Mouse (Mus musculus): ENCODE measurements around the gene Lrp5. TPM values are rescaled to one million over a fixed set of nuclear protein-coding genes. Genes with fewer than 3 reads are reported as not detected.

Gene Lrp5
- polyA plus RNA-seq, 1 experiment from 2014 or later = 5.6 TPM

DNA sequence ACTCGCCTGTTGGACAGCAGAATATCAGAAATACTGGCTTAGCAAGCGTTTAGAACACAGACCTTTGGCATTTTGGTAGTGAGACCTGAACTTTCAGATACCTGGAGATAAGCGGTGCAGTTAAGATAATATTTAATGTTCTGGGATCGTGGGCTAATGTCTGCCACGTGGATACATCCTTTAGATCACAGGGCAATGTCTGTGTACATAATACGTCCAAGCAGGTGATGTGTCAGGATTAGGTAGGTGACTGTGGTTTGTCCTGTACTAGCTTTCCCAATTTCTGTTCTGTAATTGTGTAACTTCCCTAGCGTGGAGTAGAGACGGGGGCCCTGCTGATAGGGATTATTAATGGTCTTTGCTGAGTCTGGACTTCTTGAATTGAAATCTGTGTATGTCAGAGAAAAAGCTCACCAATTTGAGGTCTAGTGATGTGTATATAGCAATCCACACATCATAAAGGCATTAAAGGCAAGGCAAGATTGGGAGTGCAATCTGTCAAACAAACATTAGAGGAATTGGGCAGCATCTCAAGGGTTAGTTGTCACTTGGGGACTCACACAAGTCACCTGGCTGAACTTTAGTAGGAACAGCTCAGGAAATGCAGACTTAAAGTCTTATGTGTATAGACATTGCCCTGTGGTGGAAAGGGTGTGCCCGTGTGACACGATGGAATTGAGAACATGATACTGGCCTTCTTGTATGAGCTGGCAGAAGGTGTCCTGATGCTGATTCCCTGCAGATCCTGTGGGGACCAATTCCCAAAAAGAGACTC lies 22.8 kb upstream of the Lrp5 start:
- Histone ChIP-seq H3K36me3 (replicated peaks) (peaks cover 22% of the 10 kb centered on the region), H3K27ac (replicated peaks) (peak overlapping the region; percentile 87; the same call in 1 of the 2 replicates), H3K4me1 (peaks cover 16% of the 10 kb centered on the region), H3K4me3 (peak overlapping the region; percentile 75), H3K9me3 (no peaks in the 10 kb centered on the region), H3K27me3 (replicated peaks; ENCODE audit: low read depth, poor library complexity, severe bottlenecking) (no peaks in the 10 kb centered on the region)
- 50% methylated on average over 10 of the region's 10 CpGs for WGBS
- no peak for DNase-seq (ENCODE audit: low spot score)

DNA sequence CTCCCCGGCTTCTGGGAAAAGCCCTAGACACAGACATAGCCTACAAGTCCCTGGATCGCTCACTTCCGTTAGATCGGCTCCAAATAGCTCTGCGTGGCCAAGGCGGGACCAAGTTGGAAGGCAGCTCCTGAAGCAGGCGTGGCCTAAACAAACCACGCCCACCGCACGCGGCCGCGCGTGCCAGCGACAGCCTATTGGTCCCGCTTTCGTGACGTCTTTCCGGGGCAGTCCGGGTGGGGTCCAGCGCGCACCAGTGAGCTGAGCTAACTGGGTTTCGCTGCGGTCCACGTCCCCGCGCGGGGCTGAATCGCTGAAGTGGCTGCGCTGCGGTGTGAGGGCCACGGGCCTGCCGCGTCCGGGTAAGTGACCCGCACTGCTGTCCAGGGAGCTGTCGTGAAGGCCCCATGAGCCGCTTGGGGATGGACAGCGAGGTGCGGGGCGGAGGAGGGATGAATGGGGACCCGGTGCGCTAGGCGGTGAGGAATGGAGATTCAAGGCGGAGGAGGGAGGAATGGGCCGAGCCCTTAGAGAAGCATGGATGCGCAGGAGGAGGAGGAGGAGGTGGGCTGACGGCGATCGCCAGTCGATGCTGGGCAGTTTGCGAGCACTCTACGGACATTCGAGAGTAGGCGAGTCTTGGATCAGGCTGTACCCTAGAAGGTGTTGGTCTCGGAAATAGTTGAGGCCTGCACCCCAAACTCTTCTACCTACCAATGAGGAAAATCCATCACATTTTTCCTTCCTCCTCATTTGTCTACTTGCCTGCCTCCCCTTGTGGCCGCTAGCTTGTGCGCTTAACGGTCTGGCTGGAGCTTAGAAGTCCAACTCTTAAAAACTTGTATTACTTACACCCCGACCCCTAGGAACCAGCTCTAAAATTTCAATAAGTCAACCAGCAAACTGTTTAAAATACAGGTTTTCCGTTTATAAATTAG lies 22.0 kb upstream of the Lrp5 start, which contains the start of gene 1810055G02Rik:
TSS of gene 1810055G02Rik (plus strand) at position 216 of the 935 bp plus-strand sequence.
- Histone ChIP-seq H3K9me3 (no peaks in the 10 kb centered on the region), H3K36me3 (replicated peaks) (peaks cover 14% of the 10 kb centered on the region), H3K27ac (replicated peaks) (peak within 1 kb of the TSS; percentile 87), H3K4me1 (peaks cover 16% of the 10 kb centered on the region), H3K27me3 (replicated peaks; ENCODE audit: low read depth, poor library complexity, severe bottlenecking) (no peaks in the 10 kb centered on the region), H3K4me3 (peak within 1 kb of the TSS; percentile 75)
- under 1% methylated on average over 61 of the region's 61 CpGs for WGBS
- peak; percentile 99 for DNase-seq (ENCODE audit: low spot score)

DNA sequence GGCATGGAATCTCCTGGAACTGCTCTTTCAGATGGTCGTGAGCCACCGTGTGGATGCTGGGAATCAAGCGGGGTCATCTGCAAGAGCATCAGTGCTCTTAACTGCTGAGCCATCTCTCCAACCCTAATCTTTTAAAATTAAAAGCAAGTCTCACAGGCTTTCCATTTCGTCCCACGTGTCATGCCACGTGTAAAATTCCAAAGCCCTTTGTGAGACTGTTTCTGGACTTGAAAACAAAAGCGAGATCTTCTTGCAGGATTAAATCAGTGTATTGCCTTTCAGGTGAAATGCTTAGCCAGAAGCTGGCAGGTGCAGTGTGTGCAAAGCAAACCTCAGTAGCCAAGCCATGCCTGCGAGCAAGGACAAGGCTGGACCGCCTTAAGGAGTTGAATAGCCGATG lies 21.2 kb upstream of the Lrp5 start:
- H3K9me3 ChIP-seq = no peaks in the 10 kb centered on the region
- peak overlapping the region; percentile 87 for H3K27ac ChIP-seq (replicated peaks)
- 48% methylated on average over 10 of the region's 10 CpGs for WGBS
- H3K27me3 ChIP-seq (replicated peaks; ENCODE audit: low read depth, poor library complexity, severe bottlenecking) = no peaks in the 10 kb centered on the region
- H3K4me3 ChIP-seq = peak overlapping the region; percentile 75
- H3K36me3 ChIP-seq (replicated peaks) = peaks cover 13% of the 10 kb centered on the region
- H3K4me1 ChIP-seq = peaks cover 16% of the 10 kb centered on the region
- no peak for DNase-seq (ENCODE audit: low spot score)

DNA sequence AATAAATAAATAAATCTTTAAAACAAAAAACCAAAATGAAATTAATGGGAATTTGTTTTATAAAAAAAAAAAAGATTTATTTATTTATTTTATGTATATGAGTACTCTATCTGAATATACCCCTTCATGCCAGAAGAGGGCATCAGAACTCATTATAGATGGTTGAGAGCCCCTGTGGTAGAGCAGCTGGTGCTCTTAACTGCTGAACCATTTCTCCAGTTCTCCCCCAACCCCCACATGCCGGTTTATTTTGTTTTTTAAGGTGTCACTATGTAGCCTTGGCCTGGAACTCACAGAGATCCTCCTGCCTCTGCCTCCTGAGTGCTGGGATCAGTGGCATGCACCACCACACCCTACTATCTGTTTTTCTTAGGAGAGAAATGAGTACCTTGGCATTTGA lies 19.9 kb upstream of the Lrp5 start:
- Histone ChIP-seq H3K27me3 (replicated peaks; ENCODE audit: low read depth, poor library complexity, severe bottlenecking) (no peaks in the 10 kb centered on the region), H3K4me1 (peaks cover 16% of the 10 kb centered on the region), H3K9me3 (no peaks in the 10 kb centered on the region), H3K4me3 (no peak overlapping the region), H3K36me3 (replicated peaks) (peaks cover 6% of the 10 kb centered on the region), H3K27ac (replicated peaks) (no peak overlapping the region)
- no peak for DNase-seq (ENCODE audit: low spot score)
- 50% methylated on average over 1 of the region's 1 CpGs for WGBS

DNA sequence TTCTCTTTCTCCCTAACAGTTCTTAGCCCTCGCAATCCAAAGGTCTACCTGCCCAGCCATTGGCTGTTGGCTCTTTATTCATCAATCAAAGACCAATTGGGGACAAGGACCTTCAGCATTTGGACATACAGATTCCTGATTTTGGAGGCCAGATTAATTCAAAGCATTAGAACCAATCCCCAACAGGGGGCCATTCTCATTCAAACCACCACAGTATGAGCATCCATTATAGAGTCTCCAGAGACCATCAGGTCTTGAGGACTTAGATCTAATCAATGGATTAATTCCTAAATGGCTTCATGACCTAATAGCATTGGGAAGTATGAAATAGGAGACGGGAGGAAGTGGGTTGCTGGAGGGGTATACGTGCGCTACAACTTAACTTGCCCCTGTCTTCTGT lies 16.1 kb upstream of the Lrp5 start:
- Histone ChIP-seq H3K4me1 (peaks cover 2% of the 10 kb centered on the region), H3K27me3 (replicated peaks; ENCODE audit: low read depth, poor library complexity, severe bottlenecking) (0 out of 2 replicates have a peak, but pooled peaks cover 3% of the 10 kb centered on the region), H3K4me3 (no peak overlapping the region), H3K36me3 (replicated peaks) (no peaks in the 10 kb centered on the region), H3K9me3 (no peaks in the 10 kb centered on the region), H3K27ac (replicated peaks) (no peak overlapping the region)
- DNase-seq (ENCODE audit: low spot score) = no peak
- WGBS = 85% methylated on average over 4 of the region's 4 CpGs

DNA sequence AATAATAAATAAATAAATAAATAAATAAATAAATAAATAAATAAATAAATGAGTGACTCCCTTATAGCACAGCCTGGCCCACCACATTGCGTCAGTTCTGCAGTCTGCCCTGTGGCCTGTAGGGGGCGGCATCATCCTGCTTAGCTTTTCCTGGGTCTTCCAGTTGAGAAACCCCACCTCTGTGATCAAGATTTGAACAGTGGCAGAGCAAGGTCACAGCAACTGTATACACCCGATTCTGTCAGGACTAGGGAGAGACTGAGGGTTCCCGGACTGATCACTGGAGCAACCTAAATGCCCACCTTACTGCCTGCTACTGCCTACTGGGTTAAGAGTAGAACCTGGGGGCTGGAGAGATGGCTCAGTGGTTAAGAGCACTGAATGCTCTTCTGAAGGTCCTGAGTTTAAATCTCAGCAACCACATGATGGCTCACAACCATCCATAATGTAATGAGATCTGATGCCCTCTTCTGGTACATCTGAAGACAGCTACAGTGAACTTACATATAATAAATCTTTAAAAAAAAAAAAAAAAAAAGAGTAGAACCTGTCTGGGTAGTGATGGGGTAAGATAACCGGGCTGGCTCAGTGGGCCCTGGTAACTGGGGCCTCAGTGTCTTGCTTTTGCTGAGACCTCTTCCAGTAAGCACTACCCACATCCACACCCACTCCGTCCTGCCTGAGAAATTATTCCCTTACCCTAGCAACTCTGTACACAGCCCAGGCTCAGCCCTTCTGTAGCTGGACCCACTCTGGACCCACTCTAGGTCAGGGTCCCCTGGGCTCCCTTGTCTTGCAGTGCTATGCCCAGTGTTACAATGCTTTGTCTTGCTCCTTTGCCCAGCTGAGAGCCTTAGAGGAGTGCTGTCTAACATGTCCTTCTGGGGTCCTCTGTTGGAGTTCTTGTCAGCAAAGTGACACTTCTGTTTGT lies 13.4 kb upstream of the Lrp5 start:
- no peaks in the 10 kb centered on the region for H3K36me3 ChIP-seq (replicated peaks)
- WGBS = 39% methylated on average over 6 of the region's 6 CpGs
- DNase-seq (ENCODE audit: low spot score) = peak; percentile 87
- no peak overlapping the region for H3K4me3 ChIP-seq
- no peak overlapping the region for H3K27ac ChIP-seq (replicated peaks)
- no peaks in the 10 kb centered on the region for H3K9me3 ChIP-seq
- H3K4me1 ChIP-seq = no peaks in the 10 kb centered on the region
- H3K27me3 ChIP-seq (replicated peaks; ENCODE audit: low read depth, poor library complexity, severe bottlenecking) = 0 out of 2 replicates have a peak, but pooled peaks cover 3% of the 10 kb centered on the region

DNA sequence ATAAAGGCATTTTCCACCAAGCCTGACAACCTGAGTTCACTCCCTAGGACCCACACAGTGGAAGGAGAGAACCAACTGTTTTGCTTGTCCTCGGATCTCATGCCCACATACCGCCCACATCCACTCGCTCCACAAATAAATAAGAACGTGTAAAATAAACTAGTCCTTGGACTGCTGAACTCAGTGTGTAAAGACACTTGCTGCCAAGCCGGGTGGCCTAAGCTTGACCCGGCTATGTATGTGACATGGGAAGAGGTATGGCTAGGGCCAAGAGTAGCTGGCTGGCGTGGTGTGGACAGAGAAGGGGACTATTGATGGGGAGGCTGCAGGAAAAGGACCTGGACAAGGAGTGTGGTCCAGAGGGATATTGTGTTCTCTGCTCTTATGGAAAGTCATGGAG lies 11.7 kb upstream of the Lrp5 start:
- no peaks in the 10 kb centered on the region for H3K9me3 ChIP-seq
- no peaks in the 10 kb centered on the region for H3K4me1 ChIP-seq
- no peaks in the 10 kb centered on the region for H3K36me3 ChIP-seq (replicated peaks)
- WGBS = 84% methylated on average over 7 of the region's 7 CpGs
- no peak overlapping the region for H3K27ac ChIP-seq (replicated peaks)
- H3K4me3 ChIP-seq = no peak overlapping the region
- 0 out of 2 replicates have a peak, but pooled peaks cover 3% of the 10 kb centered on the region for H3K27me3 ChIP-seq (replicated peaks; ENCODE audit: low read depth, poor library complexity, severe bottlenecking)
- no peak for DNase-seq (ENCODE audit: low spot score)

DNA sequence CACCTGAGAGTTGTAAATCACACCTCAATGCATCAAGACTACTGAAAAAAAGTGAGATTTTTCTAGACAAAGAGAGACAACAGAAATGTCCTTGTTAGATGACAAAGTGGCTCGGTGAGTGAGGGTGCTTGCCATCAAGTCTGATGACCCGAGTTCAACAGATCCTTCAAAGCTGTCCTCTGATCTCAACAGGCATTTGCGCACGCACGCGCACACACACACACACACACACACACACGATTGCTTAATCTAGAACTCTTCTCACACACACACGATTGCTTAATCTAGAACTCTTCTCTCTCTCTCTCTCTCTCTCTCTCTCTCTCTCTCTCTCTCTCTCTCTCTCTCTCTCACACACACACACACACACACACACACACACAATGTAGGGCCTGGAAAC lies 9.6 kb upstream of the Lrp5 start:
- DNase-seq (ENCODE audit: low spot score) = no peak
- WGBS = 90% methylated on average over 8 of the region's 8 CpGs

DNA sequence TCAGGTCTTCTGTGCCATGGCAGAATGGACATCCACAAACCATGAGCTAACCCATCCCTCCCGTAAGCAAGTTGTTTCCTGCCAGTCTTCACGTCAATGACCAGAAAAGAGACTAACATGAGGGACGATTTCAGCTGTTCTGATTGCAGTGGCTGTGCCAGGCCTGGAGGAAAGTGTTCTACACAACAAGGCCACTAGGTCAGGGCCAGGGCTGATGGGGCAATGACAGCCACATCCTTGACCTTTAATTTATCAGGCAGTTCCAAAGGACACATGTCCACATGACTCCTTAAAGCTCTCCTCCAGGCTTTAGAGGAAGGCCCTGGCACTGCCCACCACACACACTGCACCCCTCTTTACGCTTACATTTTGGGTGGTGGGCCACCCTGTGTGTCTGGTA lies 9.1 kb upstream of the Lrp5 start:
- WGBS = 78% methylated on average over 4 of the region's 4 CpGs

More for the DNA sequence above, 9.6 kb upstream of the Lrp5 start:
- Histone ChIP-seq H3K27me3 (replicated peaks; ENCODE audit: low read depth, poor library complexity, severe bottlenecking) (0 out of 2 replicates have a peak, but pooled peaks cover 3% of the 10 kb centered on the region), H3K4me1 (no peaks in the 10 kb centered on the region), H3K36me3 (replicated peaks) (no peaks in the 10 kb centered on the region), H3K4me3 (no peak overlapping the region), H3K9me3 (no peaks in the 10 kb centered on the region), H3K27ac (replicated peaks) (no peak overlapping the region)

DNA sequence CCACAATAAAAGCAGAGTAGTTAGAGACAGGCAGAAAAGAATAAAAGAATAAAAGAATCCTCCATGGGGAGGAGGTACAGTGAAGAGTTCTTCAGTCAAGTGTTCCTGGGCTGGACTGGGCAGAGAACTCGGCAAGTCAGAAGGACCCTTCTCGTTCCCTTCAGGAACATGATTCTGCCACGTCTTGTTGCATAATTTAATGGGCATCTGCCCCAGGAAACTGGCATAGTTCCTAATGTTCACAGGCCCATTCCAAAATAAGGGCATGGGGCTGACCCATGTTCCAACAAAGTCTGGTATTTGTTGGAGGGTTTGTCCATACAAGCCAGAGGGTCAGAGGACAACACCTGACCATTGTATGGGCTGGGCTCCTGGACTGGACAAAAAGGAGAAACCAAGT lies 8.6 kb upstream of the Lrp5 start:
- Histone ChIP-seq H3K4me3 (no peak overlapping the region), H3K4me1 (no peaks in the 10 kb centered on the region), H3K27ac (replicated peaks) (no peak overlapping the region), H3K9me3 (no peaks in the 10 kb centered on the region), H3K36me3 (replicated peaks) (no peaks in the 10 kb centered on the region), H3K27me3 (replicated peaks; ENCODE audit: low read depth, poor library complexity, severe bottlenecking) (no peaks in the 10 kb centered on the region)
- no peak for DNase-seq (ENCODE audit: low spot score)
- WGBS = 87% methylated on average over 3 of the region's 3 CpGs

More for the DNA sequence above, 9.1 kb upstream of the Lrp5 start:
- Histone ChIP-seq H3K4me1 (no peaks in the 10 kb centered on the region), H3K27me3 (replicated peaks; ENCODE audit: low read depth, poor library complexity, severe bottlenecking) (no peaks in the 10 kb centered on the region), H3K4me3 (no peak overlapping the region), H3K9me3 (no peaks in the 10 kb centered on the region), H3K27ac (replicated peaks) (no peak overlapping the region), H3K36me3 (replicated peaks) (no peaks in the 10 kb centered on the region)
- DNase-seq (ENCODE audit: low spot score) = no peak

DNA sequence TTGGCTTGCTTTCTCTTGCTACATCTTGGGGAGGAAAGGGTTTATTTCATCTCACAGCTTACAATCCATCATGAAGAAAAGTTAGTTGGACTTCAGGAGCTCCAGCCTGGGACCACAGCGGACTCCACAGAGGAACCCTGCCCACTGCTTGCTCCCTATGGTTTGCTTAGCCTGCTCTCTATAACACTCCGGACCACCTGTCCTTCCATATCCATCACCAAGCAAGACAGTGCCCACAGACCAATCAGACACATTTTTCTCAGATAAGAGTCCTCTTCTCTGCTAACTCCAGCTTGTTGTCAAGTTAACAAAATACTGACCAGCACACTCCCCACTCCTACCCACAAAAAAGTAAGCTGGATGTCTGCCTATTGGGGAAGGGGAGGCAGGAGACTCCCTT lies 8.1 kb upstream of the Lrp5 start:
- no peaks in the 10 kb centered on the region for H3K9me3 ChIP-seq
- H3K36me3 ChIP-seq (replicated peaks) = no peaks in the 10 kb centered on the region
- H3K27ac ChIP-seq (replicated peaks) = no peak overlapping the region
- no peaks in the 10 kb centered on the region for H3K4me1 ChIP-seq
- DNase-seq (ENCODE audit: low spot score) = no peak
- no peak overlapping the region for H3K4me3 ChIP-seq
- WGBS = 85% methylated on average over 2 of the region's 2 CpGs
- no peaks in the 10 kb centered on the region for H3K27me3 ChIP-seq (replicated peaks; ENCODE audit: low read depth, poor library complexity, severe bottlenecking)

Data from embryonic facial prominence, embryonic 10.5 days (tissue).